Mouse (Mus musculus): ENCODE data around the gene Tha1. TPM values are rescaled to one million over a fixed set of nuclear protein-coding genes. Genes with fewer than 3 reads are reported as not detected.

Tha1 gene
- polyA plus RNA-seq, 1 experiment from 2014 or later: 2.9 TPM

DNA sequence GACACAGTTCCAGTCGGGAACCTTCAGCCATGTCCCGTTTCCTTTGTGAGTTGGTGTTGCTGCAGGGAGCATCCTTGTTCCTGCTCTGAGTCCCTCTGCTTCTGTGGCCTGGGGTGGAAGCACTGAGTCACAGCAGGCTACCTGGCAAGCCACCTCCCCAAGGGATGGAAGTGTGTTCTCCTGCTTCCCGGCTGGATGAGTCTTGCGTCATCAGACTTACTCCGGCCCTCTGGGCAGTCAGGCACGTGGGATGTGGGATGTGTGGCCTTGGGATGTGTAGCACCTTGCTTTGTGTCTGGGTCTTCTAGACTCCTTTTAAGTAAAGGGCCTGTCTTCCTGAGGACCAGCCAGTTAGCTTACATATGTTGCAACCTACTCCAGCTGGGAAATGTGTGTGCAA lies 6.4 kb upstream of the Tha1 start:
- Histone ChIP-seq H3K27ac (no peak overlapping the region), H3K9ac (no peak overlapping the region), H3K4me2 (no peak overlapping the region), H3K36me3 (replicated peaks) (no peaks in the 10 kb centered on the region), H3K27me3 (peaks cover 57% of the 10 kb centered on the region), H3K4me3 (replicated peaks) (no peak overlapping the region), H3K4me1 (peaks cover 36% of the 10 kb centered on the region), H3K9me3 (no peaks in the 10 kb centered on the region)
- ATAC-seq (ENCODE audit: low FRiP score): no peak
- WGBS: 70% methylated on average over 6 of the region's 6 CpGs

GRCm38 (mm10) chr11:117878892-117879291 lies 5.6 kb upstream of the Tha1 start:
- Histone ChIP-seq H3K4me1 (peaks cover 36% of the 10 kb centered on the region), H3K27me3 (peaks cover 49% of the 10 kb centered on the region), H3K4me3 (replicated peaks) (no peak overlapping the region), H3K27ac (peak overlapping the region; percentile 57; the same call in 1 of the 2 replicates), H3K9me3 (no peaks in the 10 kb centered on the region), H3K36me3 (replicated peaks) (no peaks in the 10 kb centered on the region), H3K9ac (0 out of 2 replicates have a peak overlapping the region, but pooled peaks have one; percentile 42), H3K4me2 (peak overlapping the region; percentile 15; the same call in 1 of the 2 replicates)
- WGBS: 10% methylated on average over 8 of the region's 8 CpGs
- ATAC-seq (ENCODE audit: low FRiP score): no peak

DNA sequence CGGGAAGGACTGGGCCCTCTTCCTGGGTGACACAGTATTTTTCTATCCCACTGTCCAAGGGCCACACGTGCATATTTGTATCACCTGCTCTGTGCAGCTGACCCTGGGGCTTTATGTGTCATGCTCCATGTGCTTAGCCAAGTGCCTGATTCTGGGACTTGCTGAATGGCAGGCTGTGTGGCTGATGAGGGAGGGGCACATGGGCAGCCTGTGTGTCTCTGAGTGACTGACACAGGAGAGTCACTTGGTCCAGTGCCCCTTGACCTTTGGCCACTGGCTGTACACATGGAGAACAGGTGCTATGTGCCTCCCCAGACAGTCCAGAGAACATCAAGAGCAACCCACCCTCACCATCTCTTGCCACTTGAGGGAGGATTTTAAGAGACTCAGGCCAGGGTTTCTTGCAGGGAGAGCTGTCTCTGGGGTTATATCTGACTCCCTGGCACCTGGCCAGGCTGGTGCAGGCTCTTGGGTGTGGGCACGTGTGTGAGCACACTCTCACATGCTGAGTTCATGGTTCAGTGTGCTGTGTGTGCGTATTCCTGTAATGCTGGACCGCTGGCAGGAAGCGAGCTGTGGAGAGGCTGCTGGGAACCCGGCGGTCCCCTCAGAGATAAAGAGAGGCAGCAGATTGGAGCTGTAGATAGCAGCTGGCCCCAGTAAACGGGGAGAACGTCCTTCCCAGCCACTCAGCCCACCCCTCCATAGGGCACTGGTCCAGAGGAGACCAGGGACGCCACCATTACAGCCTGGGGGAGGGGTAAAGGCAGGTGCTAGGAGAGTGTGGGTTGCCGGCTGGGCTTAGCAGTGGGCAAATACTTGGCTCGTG lies 4.8 kb upstream of the Tha1 start:
- H3K36me3 ChIP-seq (replicated peaks): no peaks in the 10 kb centered on the region
- ATAC-seq (ENCODE audit: low FRiP score): peak; percentile 61; the same call in 1 of the 2 replicates
- H3K4me3 ChIP-seq (replicated peaks): no peak overlapping the region
- H3K4me1 ChIP-seq: peaks cover 39% of the 10 kb centered on the region
- peak overlapping the region; percentile 15; the same call in 1 of the 2 replicates for H3K4me2 ChIP-seq
- peaks cover 45% of the 10 kb centered on the region for H3K27me3 ChIP-seq
- 0 out of 2 replicates have a peak overlapping the region, but pooled peaks have one; percentile 42 for H3K9ac ChIP-seq
- no peaks in the 10 kb centered on the region for H3K9me3 ChIP-seq
- peak overlapping the region; percentile 57; the same call in 1 of the 2 replicates for H3K27ac ChIP-seq
- WGBS: 31% methylated on average over 13 of the region's 13 CpGs

DNA sequence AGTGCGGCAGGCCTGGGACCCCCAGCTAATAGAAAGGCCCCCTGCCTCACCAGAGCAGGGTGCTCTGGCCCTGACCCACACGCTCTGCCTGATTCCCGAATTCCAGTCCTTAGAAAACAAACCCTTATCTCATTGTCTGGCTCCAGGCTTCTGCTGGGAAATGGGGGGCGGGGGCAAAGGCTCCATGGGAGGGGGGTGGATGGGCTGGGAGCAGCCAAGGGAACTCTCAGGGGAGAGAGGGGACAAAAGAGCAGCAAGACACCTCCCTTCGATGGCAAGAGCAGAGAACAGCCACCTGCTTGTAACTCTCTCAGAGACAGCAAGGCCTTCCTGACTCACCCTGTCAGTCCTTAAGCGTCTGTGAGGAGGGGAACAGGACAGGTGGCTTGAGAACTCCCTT lies 2.4 kb upstream of the Tha1 start:
- Histone ChIP-seq H3K4me2 (no peak overlapping the region), H3K4me3 (replicated peaks) (no peak overlapping the region), H3K27me3 (peaks cover 41% of the 10 kb centered on the region), H3K9ac (no peak overlapping the region), H3K27ac (no peak overlapping the region), H3K9me3 (no peaks in the 10 kb centered on the region), H3K36me3 (replicated peaks) (no peaks in the 10 kb centered on the region), H3K4me1 (peaks cover 37% of the 10 kb centered on the region)
- ATAC-seq (ENCODE audit: low FRiP score): no peak
- WGBS: 11% methylated on average over 6 of the region's 6 CpGs

DNA sequence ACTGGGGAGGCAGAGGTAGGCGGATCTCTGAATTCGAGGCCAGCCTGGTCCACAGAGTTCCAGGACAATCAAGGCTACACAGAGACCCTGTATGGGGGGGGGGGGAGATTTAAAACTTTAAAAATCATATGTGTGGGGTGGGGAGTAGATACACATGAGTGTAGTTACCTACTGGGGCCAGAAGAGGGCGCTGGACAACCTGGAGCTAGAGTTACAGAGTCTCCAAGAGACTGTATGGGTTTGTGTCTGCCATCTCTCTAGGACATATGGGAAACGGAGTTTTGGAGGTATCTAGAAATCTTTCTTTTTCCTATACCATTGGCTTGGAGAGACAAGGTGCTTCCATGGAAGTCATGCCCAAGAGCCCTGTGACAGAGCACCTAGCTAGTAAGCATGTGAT lies 1.1 kb upstream of the Tha1 start:
- Histone ChIP-seq H3K4me1 (peaks cover 37% of the 10 kb centered on the region), H3K36me3 (replicated peaks) (no peaks in the 10 kb centered on the region), H3K9ac (no peak overlapping the region), H3K27me3 (peaks cover 28% of the 10 kb centered on the region), H3K4me2 (no peak overlapping the region), H3K27ac (no peak overlapping the region), H3K9me3 (no peaks in the 10 kb centered on the region), H3K4me3 (replicated peaks) (no peak overlapping the region)
- WGBS: 60% methylated on average over 4 of the region's 4 CpGs
- no peak for ATAC-seq (ENCODE audit: low FRiP score)

DNA sequence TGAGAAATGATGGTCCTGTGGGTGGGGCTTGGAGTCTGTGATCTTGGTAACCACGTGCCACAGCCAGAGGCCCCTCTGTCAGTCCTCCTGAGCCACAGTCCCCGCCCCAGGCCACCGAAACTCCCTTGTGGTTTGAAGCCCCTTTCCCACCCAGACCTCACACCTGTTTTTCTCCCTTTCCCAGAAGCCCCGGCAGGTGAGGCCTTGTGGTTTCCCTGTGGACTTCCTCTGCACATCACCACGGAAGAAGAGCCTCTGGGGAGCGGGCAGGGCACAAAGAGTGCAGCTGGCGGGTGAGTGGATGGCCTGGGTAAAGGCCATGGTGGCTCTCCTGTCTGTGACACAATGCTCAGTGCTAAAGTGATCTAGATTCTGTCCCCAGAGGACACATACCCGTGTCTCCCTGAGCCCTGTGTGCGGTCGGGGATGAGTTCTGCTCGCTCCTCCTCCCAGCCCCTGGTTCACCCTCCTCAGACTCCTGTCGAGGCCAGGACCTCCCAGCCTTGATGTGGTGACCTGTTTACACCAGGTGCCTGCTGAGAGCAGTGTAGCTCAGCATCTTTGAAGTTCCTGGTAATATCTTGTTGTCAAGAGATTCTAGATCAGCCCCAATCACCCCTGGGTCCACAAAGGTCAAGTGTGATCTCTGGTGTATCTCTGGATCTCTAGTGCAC lies 1.2 kb downstream of the Tha1 start:
- peak overlapping the region; percentile 92 for H3K4me2 ChIP-seq
- ATAC-seq (ENCODE audit: low FRiP score): no peak
- H3K27ac ChIP-seq: no peak overlapping the region
- H3K9me3 ChIP-seq: no peaks in the 10 kb centered on the region
- no peak overlapping the region for H3K9ac ChIP-seq
- H3K4me1 ChIP-seq: peaks cover 26% of the 10 kb centered on the region
- no peaks in the 10 kb centered on the region for H3K36me3 ChIP-seq (replicated peaks)
- 62% methylated on average over 12 of the region's 12 CpGs for WGBS
- no peak overlapping the region for H3K4me3 ChIP-seq (replicated peaks)
- peaks cover 19% of the 10 kb centered on the region for H3K27me3 ChIP-seq

GRCm38 (mm10) chr11:117871376-117871775 lies 1.9 kb downstream of the Tha1 start:
- peaks cover 32% of the 10 kb centered on the region for H3K4me1 ChIP-seq
- 72% methylated on average over 5 of the region's 5 CpGs for WGBS
- peaks cover 19% of the 10 kb centered on the region; the same call in 1 of the 2 replicates for H3K27me3 ChIP-seq
- no peak overlapping the region for H3K4me2 ChIP-seq
- H3K9me3 ChIP-seq: no peaks in the 10 kb centered on the region
- H3K9ac ChIP-seq: no peak overlapping the region
- H3K4me3 ChIP-seq (replicated peaks): no peak overlapping the region
- ATAC-seq (ENCODE audit: low FRiP score): no peak
- H3K27ac ChIP-seq: no peak overlapping the region
- no peaks in the 10 kb centered on the region for H3K36me3 ChIP-seq (replicated peaks)

- ATAC-seq (ENCODE audit: low FRiP score): peak; percentile 31; the same call in 1 of the 2 replicates
- Histone ChIP-seq H3K27ac (no peak overlapping the region), H3K4me3 (replicated peaks) (no peak overlapping the region), H3K9me3 (no peaks in the 10 kb centered on the region), H3K27me3 (peaks cover 19% of the 10 kb centered on the region; the same call in 1 of the 2 replicates), H3K36me3 (replicated peaks) (no peaks in the 10 kb centered on the region), H3K4me2 (peak overlapping the region; percentile 21; the same call in 1 of the 2 replicates), H3K9ac (no peak overlapping the region), H3K4me1 (peaks cover 38% of the 10 kb centered on the region)
- 33% methylated on average over 12 of the region's 12 CpGs for WGBS
These were observed 2.5 kb downstream of the Tha1 start for GRCm38 (mm10) chr11:117870688-117871365.

GRCm38 (mm10) chr11:117865988-117866387 lies 7.3 kb downstream of the Tha1 start:
- H3K27me3 ChIP-seq: peaks cover 42% of the 10 kb centered on the region
- no peak overlapping the region for H3K9ac ChIP-seq
- H3K4me1 ChIP-seq: peaks cover 34% of the 10 kb centered on the region
- ATAC-seq (ENCODE audit: low FRiP score): peak; percentile 37; the same call in 1 of the 2 replicates
- WGBS: 11% methylated on average over 6 of the region's 6 CpGs
- no peaks in the 10 kb centered on the region for H3K36me3 ChIP-seq (replicated peaks)
- no peaks in the 10 kb centered on the region for H3K9me3 ChIP-seq
- no peak overlapping the region for H3K4me3 ChIP-seq (replicated peaks)
- H3K27ac ChIP-seq: peak overlapping the region; percentile 75
- peak overlapping the region; percentile 13; the same call in 1 of the 2 replicates for H3K4me2 ChIP-seq

- ATAC-seq (ENCODE audit: low FRiP score): no peak
- peaks cover 42% of the 10 kb centered on the region for H3K4me1 ChIP-seq
- H3K4me2 ChIP-seq: no peak overlapping the region
- H3K9ac ChIP-seq: 0 out of 2 replicates have a peak overlapping the region, but pooled peaks have one; percentile 12
- no peak overlapping the region for H3K4me3 ChIP-seq (replicated peaks)
- H3K36me3 ChIP-seq (replicated peaks): no peaks in the 10 kb centered on the region
- H3K9me3 ChIP-seq: no peaks in the 10 kb centered on the region
- WGBS: 74% methylated on average over 2 of the region's 2 CpGs
- peaks cover 54% of the 10 kb centered on the region for H3K27me3 ChIP-seq
- H3K27ac ChIP-seq: no peak overlapping the region
These were observed 8.5 kb downstream of the Tha1 start for GRCm38 (mm10) chr11:117864805-117865204.

DNA sequence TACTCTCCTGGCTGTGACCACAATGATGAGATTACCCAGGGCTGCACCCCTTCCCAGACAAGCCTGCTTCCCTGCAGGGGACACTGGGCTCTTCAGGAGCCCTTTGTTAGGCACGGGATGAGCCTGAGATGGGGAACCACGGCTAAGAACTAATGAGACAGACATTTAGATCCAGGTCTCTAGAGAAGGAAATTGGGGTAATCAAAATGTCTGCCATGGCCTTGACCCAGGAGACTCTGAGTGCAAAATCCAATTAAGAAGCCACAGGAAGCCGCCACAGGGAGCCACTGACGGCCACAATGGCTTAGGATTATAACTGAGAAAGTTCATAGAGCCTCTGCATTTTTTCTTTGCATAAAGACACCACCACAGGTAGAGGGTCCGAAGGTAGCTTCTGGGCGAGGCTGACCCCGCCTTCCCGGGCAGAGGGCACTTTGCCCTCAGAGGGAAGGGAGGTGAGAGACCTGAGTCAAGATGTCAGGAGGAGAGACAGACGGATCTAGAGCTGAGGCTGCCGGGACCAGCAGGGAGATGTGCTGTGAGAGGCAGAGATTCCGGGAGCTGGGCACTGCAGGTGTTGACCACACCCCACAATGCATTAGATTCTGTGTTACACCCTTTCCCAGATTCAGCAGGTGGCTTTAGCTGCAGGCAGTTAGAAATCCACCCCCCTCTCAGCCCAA lies 10.0 kb downstream of the Tha1 start:
- Histone ChIP-seq H3K9ac (no peak overlapping the region), H3K9me3 (no peaks in the 10 kb centered on the region), H3K4me1 (peaks cover 44% of the 10 kb centered on the region), H3K36me3 (replicated peaks) (no peaks in the 10 kb centered on the region), H3K4me3 (replicated peaks) (no peak overlapping the region), H3K27me3 (peaks cover 69% of the 10 kb centered on the region), H3K27ac (no peak overlapping the region), H3K4me2 (no peak overlapping the region)
- WGBS: 15% methylated on average over 11 of the region's 11 CpGs
- ATAC-seq (ENCODE audit: low FRiP score): no peak
